Mouse (Mus musculus) gastrocnemius, postnatal 14 days (tissue): ENCODE results near the gene Prph. TPM values are rescaled to one million over a fixed set of nuclear protein-coding genes. Genes with fewer than 3 reads are reported as not detected.
"Not testable (repeated sequence)": the region's sequence is repeated elsewhere in the genome, so short reads cannot be mapped to it uniquely, and the experiment has no call there.

Experiments
- DNase-seq: peaks from one replicate; pipeline ENCODE4 v3.0.0; 2021; ENCODE audit warnings: mixed read lengths
- intact Hi-C: fragments of 180-260 bp; cut with DNase I; formaldehyde crosslinking; loops from one replicate; pipeline ENCODE4 v1.15.1; 2025; ENCODE audit warnings: low total_unique reads
- total RNA-seq, 2 experiments: library from RNA; stranded (reverse); gene quantifications; 2 replicates each; pipeline ENCODE4 v1.2.3; 2021

Gene Prph
- total RNA-seq, 2 experiments from 2014 or later = 1.2 to 1.4 TPM

DNA sequence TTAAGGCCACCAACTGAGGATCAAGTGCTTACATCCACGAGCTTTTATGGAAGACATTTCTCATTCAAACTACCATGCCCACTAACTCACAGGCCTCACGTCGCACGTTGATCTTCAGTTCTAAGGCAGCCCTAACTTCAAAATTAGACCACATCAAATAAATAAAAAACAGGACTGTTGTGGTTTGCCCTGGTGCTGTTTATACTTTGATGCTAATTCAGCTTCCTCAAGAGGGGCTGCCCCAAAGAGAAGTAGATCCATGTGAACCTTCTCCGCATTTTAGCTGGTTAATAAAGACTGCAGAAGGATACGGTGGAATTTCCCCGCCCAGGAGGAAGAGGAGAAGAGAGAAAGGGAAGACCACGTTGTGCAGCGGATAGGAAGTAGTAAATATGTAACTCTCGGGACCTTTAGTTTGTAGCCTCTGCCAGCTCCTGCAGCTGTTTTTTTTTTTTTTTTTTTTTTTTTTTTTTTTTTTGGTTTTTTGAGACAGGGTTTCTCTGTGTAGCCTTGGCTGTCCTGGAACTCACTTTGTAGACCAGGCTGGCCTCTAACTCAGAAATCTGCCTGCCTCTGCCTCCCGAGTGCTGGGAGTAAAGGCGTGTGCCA is 10.7 kb downstream of the Prph start:
- no peak for DNase-seq
- intact Hi-C loops = no loop called here

- intact Hi-C loops = no loop called here
- DNase-seq = no peak
These were observed 17.0 kb downstream of the Prph start for GRCm38 (mm10) chr15:99071988-99072387.

- intact Hi-C loops = no loop called here
- DNase-seq = no peak
These were observed 19.1 kb downstream of the Prph start, which contains the start of gene Troap for GRCm38 (mm10) chr15:99074019-99074599. Gene Troap (plus strand): TSS chr15:99074575.

GRCm38 (mm10) chr15:99074600-99075333 is 19.8 kb downstream of the Prph start:
- peak; percentile 97 for DNase-seq
- intact Hi-C loops = no loop called here

- DNase-seq, intact Hi-C loops: not testable (repeated sequence)
These were observed 21.0 kb downstream of the Prph start for GRCm38 (mm10) chr15:99076011-99076410.

DNA sequence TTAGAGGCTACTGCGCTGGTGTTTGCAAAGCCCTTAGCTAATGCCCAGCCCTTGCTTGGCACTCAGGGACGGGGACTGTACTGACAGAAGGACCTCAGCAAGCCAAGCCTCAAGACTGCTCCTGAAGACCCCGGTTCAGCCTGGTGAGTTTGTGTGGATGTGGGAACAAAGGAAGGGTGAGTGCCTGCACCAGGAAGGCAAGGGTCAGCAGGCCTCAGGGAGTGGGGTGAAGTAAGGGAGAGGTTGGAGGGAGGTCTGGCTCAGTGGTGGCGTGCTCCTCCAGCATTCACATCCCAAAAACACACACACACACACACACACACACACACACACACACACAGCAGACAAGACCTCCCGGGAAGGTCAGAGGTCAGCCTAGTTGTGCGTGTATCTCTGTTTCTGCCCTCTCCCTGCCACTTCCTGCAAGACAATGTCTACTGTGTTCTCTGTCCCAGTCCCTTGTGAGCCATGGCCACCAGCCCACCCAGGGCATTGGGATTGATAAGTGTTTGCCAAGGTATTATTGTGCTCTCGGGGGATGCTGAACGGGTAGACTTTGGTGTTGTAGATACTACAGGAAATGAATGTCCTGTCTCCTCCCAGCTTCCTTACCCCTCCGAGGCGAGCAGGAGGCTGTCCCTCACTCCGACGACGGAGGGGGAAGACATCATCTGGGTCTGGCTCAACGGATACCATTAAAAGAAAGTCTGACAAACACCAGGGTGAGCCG is 23.4 kb downstream of the Prph start:
- no peak for DNase-seq
- intact Hi-C loops = no loop called here

GRCm38 (mm10) chr15:99079804-99080203 is 24.8 kb downstream of the Prph start:
- intact Hi-C loops = loop anchor here (10.0 kb wide), 1 partner anchor 125 kb away; no protein-coding TSS in a partner anchor
- no peak for DNase-seq

- no peak for DNase-seq
- intact Hi-C loops = loop anchor here (10.0 kb wide), 1 partner anchor 122 kb away; no protein-coding TSS in a partner anchor
These were observed 27.3 kb downstream of the Prph start for GRCm38 (mm10) chr15:99082322-99082721.

- intact Hi-C loops = loop anchor here (10.0 kb wide), 1 partner anchor 122 kb away; no protein-coding TSS in a partner anchor
- DNase-seq = no peak
These were observed 27.9 kb downstream of the Prph start for GRCm38 (mm10) chr15:99082840-99083239.

GRCm38 (mm10) chr15:99083258-99083657 is 28.3 kb downstream of the Prph start:
- no peak for DNase-seq
- intact Hi-C loops = loop anchor here (10.0 kb wide), 1 partner anchor 122 kb away; no protein-coding TSS in a partner anchor

DNA sequence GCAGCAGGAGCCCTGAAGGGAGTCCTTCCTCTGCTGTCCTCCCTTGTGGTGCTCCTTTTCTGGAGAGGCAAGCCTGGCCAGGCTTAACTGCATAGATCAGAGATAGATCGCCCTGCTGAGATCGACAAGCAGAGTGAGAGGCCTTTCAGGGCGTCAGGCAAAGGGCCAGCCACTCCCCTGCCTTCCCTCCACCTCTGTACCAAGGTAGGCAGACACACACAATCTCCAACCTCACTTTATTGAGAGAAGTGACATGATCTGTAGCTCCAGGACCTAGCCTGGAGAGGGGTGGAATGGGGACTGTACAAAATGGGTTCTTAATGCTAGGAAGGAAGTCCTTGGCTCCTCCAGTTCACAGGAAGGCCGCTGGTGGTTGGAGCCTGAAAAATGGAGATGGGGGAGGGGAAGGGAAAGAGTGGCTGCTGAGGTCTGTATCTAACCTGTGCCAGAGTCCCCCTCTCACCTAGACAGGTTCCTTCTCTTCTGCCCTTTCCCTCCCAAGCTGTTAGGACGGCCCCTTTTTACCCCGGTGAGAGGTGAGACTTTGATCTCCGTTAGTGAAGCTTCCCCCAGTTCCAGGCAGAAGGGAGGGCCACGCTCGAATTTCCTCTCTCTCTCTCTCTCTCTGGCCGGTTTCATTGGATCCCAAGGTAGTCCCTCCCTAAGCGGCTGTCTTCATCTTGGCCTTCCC is 29.0 kb downstream of the Prph start:
- intact Hi-C loops = loop anchor here (10.0 kb wide), 1 partner anchor 121 kb away; no protein-coding TSS in a partner anchor
- no peak for DNase-seq

DNA sequence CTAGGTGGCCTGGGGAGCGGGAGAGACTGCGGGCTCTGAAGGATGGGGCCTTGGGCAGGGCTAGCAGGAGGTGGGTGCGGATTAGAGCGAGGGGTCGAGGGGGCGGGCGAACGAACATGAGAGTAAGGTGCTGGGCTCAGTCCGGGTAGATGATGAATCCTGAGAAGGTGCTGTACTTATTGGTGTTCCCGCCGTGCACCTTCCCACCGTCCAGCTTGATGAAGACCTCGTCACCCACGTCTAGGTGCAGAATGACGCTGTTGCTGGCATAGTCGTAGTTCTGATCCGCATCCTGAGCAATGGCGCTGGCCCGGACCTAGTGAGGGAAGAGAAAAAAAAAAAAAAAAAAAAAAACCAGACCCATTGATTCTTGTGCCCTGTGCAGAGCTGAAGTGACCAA is 29.6 kb downstream of the Prph start:
- intact Hi-C loops = loop anchor here (10.0 kb wide), 1 partner anchor 120 kb away; no protein-coding TSS in a partner anchor
- no peak for DNase-seq

- no peak for DNase-seq
These were observed 31.0 kb downstream of the Prph start for GRCm38 (mm10) chr15:99085997-99086396.

DNA sequence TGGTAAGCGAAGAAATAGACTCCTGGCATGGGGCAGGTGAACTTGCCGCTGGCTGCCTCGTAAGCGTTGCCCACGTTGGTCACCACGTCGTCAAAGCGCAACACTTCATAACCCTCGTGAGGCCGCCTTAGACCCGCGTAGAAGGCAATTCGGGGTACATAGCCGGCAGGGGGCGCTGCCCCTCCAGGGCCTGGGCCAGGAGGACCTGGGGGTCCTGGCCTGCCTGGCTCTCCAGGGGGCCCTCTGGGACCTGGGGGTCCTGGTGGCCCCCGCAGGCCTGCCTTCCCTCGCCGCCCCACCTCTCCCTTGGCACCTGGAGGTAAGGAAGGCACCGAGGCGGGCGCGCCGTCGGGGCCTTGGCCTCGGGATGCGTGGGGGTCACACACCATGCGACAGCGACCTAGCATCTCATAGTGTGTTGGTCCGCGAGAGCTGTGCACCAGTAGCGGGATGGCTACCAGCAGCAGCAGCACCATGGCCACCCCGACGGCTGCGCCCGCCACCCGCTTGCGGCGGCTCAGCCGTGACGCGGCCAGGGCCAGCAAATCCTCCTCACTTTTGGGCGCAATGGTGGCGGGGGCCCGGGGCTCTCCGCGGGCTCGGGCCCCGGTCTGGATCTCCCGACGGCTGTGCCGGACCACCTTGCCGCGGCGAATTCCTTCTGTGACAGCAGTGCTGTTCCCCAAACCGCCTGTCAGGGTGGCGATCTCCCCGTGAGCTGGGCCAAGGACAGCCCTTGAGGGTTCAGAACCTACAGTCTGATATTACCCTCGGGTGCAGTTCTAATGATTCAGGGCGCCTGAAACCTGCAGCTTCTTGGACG is 32.5 kb downstream of the Prph start, which contains the start of gene C1ql4:
C1ql4 (minus strand) TSS at position 565 of the 823 bp plus-strand sequence.
- intact Hi-C loops = loop anchor here (10.0 kb wide), 1 partner anchor 117 kb away; no protein-coding TSS in a partner anchor
- no peak for DNase-seq

More at GRCm38 (mm10) chr15:99085997-99086396, 31.0 kb downstream of the Prph start:
- intact Hi-C loops = loop anchor here (10.0 kb wide), 1 partner anchor 119 kb away; no protein-coding TSS in a partner anchor

DNA sequence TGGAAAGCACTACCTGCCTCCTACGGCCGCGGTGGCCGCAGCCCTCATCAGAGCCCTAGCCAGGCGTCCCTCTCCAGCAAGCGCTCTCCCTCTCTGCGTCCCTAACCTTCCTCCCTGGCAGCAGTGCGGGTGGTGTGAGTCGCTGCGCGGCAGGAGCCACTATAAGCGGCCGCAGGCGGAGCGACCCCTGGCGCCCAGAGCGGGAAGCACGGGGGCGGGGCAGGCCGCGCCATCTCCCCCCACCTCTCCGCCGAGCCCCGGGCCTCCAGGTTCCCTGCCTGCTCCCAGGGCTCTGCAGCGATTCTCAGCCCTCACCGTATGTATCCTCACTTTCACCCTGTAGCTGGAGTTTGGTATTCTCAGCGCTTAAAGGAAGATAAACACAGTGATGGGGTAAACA is 33.3 kb downstream of the Prph start:
- intact Hi-C loops = loop anchor here (10.0 kb wide), 1 partner anchor 117 kb away; no protein-coding TSS in a partner anchor
- DNase-seq = peak; percentile 85

- DNase-seq = no peak
These were observed 34.1 kb downstream of the Prph start for GRCm38 (mm10) chr15:99089069-99089468.

DNA sequence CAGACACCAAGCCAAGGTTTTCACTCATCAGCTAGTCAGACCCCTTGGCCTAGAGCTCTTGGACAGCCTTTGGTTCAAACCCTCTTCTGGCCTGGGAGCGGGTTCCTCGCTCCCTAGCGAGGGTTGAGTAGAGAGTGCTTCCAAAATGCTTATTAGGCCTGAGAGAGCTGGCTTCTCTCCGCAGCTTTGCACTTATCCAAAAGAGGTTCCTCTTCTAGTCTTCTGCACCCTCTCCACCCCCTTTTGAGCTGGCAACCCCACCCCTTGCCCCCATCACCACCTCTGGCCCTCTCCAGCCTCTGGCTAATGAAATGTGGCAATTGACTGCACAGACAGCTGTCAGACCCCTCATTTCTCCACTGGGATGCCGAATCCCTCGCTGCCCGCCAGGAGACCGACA is 37.9 kb downstream of the Prph start, which contains the start of gene Dnajc22:
Dnajc22 (plus strand) TSS at position 301 of the 400 bp plus-strand sequence.
- intact Hi-C loops = loop anchor here (5.0 kb wide), 1 partner anchor 41 kb away; no protein-coding TSS in a partner anchor
- no peak for DNase-seq

More at GRCm38 (mm10) chr15:99089069-99089468, 34.1 kb downstream of the Prph start:
- intact Hi-C loops = loop anchor here (10.0 kb wide), 1 partner anchor 116 kb away; no protein-coding TSS in a partner anchor
